Mouse (Mus musculus): Measurements from ENCODE around the gene Cog7. TPM values are rescaled to one million over a fixed set of nuclear protein-coding genes. Genes with fewer than 3 reads are reported as not detected.

The Cog7 gene
- polyA plus RNA-seq, 1 experiment from 2014 or later: 27.8 TPM

DNA sequence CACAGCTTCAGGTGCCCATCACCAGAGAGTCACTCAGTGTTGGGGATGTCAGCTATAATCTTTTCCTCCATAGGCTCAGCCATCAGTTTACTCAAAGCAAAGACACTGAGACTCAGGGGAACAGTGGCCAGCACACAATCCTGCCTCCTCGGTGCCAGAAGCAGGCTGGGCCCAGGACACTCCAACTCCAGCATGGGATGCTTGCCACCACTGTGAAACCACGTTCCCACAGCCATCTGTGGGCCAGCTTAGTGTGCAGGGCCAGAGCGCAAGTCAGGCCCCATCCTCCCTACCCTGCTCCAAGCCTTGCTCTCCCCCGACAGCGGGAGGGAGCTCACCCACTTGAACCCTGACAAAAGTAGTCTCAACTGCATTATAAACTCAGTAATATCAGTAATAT is 35.3 kb downstream of the Cog7 start:
- H3K9ac ChIP-seq (replicated peaks): no peak overlapping the region
- no peak overlapping the region for H3K27ac ChIP-seq (replicated peaks)
- 91% methylated on average over 5 of the region's 5 CpGs for WGBS
- H3K36me3 ChIP-seq: peaks cover 25% of the 10 kb centered on the region
- no peak overlapping the region for H3K4me2 ChIP-seq
- H3K4me1 ChIP-seq: no peaks in the 10 kb centered on the region
- H3K27me3 ChIP-seq (replicated peaks): no peaks in the 10 kb centered on the region
- ATAC-seq (ENCODE audit: low FRiP score): no peak
- no peak overlapping the region for H3K4me3 ChIP-seq (replicated peaks)
- no peaks in the 10 kb centered on the region for H3K9me3 ChIP-seq (replicated peaks)

DNA sequence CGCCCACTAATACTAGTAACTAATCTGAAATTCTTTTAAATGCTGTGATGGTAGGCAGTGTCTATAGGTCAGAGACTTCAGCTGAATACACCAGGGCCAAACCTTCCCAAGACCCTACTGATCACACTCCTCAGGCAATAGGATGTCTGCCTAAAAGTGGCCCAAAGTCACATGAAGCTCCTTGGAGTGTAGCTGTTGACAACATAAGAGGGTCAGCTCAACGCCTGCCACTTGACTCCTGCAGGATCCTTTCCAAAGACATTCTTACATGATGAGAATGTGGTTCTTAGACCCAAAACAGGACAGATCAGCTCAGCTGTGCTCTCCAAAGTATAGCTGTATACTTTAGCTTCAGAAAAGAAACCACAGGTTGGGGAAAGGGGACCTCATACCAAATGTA is 39.1 kb downstream of the Cog7 start:
- Histone ChIP-seq H3K4me3 (replicated peaks) (no peak overlapping the region), H3K27me3 (replicated peaks) (no peaks in the 10 kb centered on the region), H3K4me1 (0 out of 2 replicates have a peak, but pooled peaks cover under 1% of the 10 kb centered on the region), H3K9me3 (replicated peaks) (no peaks in the 10 kb centered on the region), H3K4me2 (no peak overlapping the region), H3K9ac (replicated peaks) (no peak overlapping the region), H3K36me3 (peaks cover 16% of the 10 kb centered on the region; the same call in 1 of the 2 replicates), H3K27ac (replicated peaks) (no peak overlapping the region)
- WGBS: 97% methylated on average over 2 of the region's 2 CpGs
- no peak for ATAC-seq (ENCODE audit: low FRiP score)

DNA sequence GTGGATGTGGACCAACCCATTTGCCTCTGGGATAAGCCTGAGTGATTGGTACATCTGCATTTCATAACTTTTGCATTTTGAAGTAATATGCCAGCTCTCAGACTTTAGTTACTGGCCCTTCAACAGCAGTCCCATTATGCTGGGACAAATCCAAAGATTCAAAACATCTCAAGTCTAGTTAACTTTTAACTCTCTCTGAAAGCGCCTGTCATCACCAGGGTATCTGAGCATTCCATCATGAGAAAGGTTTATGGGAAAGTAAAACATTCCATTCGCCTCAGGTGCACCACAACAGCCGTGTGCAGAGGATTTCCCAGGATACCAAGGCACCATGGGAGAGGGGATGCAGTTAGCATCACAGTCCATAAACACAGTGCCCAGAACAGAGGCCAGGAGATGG is 39.9 kb downstream of the Cog7 start:
- H3K4me3 ChIP-seq (replicated peaks): no peak overlapping the region

DNA sequence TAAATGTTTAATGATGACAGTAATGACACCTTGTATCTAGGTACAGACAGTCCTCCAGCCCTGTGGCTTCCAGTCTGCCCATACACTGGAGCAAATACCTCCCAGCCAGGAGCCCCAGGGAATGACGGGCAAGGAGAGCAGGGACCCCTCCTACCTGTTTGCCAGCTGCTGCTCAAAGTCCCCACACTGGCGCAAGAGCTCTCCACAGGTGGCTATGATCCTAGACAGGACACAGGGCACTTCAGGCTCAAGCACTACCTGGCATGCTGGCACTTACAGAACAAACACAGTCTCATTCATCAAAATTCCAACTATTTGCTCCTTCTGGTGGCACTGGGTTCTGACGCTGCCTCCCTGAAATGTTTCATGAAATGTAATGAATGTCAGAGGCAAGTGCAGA is 40.5 kb downstream of the Cog7 start:
- Histone ChIP-seq H3K27ac (replicated peaks) (no peak overlapping the region), H3K36me3 (peaks cover 16% of the 10 kb centered on the region; the same call in 1 of the 2 replicates), H3K4me2 (no peak overlapping the region), H3K4me3 (replicated peaks) (no peak overlapping the region), H3K4me1 (0 out of 2 replicates have a peak, but pooled peaks cover 2% of the 10 kb centered on the region), H3K27me3 (replicated peaks) (no peaks in the 10 kb centered on the region), H3K9me3 (replicated peaks) (no peaks in the 10 kb centered on the region), H3K9ac (replicated peaks) (no peak overlapping the region)
- ATAC-seq (ENCODE audit: low FRiP score): no peak
- 93% methylated on average over 3 of the region's 3 CpGs for WGBS

More for the DNA sequence above, 39.9 kb downstream of the Cog7 start:
- H3K4me2 ChIP-seq: no peak overlapping the region
- H3K36me3 ChIP-seq: peaks cover 16% of the 10 kb centered on the region; the same call in 1 of the 2 replicates
- WGBS: 93% methylated on average over 3 of the region's 3 CpGs
- no peak for ATAC-seq (ENCODE audit: low FRiP score)
- 0 out of 2 replicates have a peak, but pooled peaks cover 2% of the 10 kb centered on the region for H3K4me1 ChIP-seq
- no peaks in the 10 kb centered on the region for H3K9me3 ChIP-seq (replicated peaks)
- H3K27me3 ChIP-seq (replicated peaks): no peaks in the 10 kb centered on the region
- no peak overlapping the region for H3K27ac ChIP-seq (replicated peaks)
- no peak overlapping the region for H3K9ac ChIP-seq (replicated peaks)

DNA sequence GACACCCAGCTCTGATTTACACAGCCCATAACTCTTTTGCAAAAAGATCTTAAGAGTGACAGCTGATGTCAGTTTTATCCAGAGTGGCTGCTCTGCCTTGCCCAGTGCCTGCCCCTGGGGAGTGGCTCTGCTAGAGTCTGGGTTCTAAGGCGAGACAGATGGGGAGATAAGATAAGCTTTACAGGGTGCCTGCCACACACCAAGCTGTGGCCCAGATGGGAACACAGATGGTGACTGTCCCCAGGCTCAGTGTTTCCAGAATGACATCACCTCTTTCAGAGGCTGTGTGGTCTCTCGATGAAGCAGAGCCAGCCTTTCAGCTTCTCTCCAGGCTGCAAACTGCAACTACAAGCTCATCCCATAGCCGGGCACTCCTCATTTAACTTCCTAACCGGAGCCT is 41.8 kb downstream of the Cog7 start:
- Histone ChIP-seq H3K4me3 (replicated peaks) (no peak overlapping the region), H3K9ac (replicated peaks) (no peak overlapping the region), H3K36me3 (peaks cover 23% of the 10 kb centered on the region; the same call in 1 of the 2 replicates), H3K27ac (replicated peaks) (no peak overlapping the region), H3K27me3 (replicated peaks) (no peaks in the 10 kb centered on the region), H3K9me3 (replicated peaks) (no peaks in the 10 kb centered on the region), H3K4me1 (0 out of 2 replicates have a peak, but pooled peaks cover 7% of the 10 kb centered on the region), H3K4me2 (no peak overlapping the region)
- WGBS: 41% methylated on average over 4 of the region's 4 CpGs
- ATAC-seq (ENCODE audit: low FRiP score): no peak

DNA sequence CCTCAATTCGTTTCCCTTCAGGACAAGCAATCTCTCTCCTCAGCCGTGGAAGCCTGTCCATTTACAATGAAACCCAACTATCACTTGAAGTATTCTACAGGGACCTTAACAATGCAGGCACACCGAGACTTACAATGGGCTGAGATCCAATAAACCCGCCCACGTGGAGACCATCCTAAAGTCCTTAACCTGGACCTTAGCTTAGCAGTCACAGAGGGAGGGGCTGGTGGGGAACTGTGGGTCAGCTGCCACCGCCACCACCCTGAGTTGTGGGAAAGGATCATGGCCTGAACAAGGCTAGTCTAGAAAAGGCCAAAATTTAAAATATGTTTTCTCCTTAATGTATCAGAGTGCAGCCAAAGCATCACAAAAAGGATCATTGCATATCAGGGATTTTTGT is 42.3 kb downstream of the Cog7 start:
- Histone ChIP-seq H3K36me3 (peaks cover 23% of the 10 kb centered on the region; the same call in 1 of the 2 replicates), H3K4me1 (0 out of 2 replicates have a peak, but pooled peaks cover 7% of the 10 kb centered on the region), H3K4me3 (replicated peaks) (no peak overlapping the region), H3K27me3 (replicated peaks) (no peaks in the 10 kb centered on the region), H3K9me3 (replicated peaks) (no peaks in the 10 kb centered on the region), H3K9ac (replicated peaks) (no peak overlapping the region), H3K27ac (replicated peaks) (no peak overlapping the region), H3K4me2 (no peak overlapping the region)
- WGBS: 35% methylated on average over 6 of the region's 6 CpGs
- no peak for ATAC-seq (ENCODE audit: low FRiP score)

DNA sequence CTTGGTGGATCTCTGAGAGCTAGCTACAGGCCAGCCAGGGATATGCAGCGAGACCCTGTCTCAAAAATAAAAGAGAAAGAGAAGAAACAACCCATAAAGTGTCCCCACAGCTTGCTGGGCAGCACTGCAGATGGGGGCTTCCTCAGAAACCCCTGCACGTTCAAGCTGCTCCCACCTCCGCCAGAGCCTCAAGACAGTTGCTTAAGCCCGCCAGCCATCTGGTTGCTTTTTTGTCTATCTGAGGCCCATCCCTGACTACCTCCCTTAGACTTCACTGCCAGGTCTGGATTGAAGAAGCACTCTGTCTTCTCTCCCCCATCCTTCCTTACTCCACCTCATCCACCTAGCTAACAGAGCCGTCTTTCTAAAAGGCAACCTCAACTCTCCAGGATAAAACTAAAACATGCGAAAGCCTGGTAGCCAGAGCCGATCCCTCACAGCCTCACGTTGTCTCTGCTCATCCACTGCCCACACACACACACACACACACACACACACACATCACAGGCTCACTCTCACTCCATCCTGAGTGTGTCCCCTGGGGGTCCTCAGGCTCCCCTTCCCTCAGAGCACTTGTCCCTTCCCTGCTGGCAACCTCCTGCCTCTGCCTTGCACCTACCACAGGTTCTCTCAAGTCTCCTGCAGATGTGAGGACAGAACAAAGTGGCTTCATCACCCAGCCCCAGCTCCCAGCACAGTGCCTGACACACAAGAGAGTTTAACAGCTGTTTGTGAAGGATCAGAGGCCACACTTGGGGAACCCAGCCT is 43.2 kb downstream of the Cog7 start:
- H3K9ac ChIP-seq (replicated peaks): no peak overlapping the region
- H3K4me1 ChIP-seq: 0 out of 2 replicates have a peak, but pooled peaks cover 7% of the 10 kb centered on the region
- peaks cover 23% of the 10 kb centered on the region; the same call in 1 of the 2 replicates for H3K36me3 ChIP-seq
- no peak overlapping the region for H3K4me2 ChIP-seq
- no peaks in the 10 kb centered on the region for H3K9me3 ChIP-seq (replicated peaks)
- WGBS: 80% methylated on average over 8 of the region's 8 CpGs
- H3K27ac ChIP-seq (replicated peaks): no peak overlapping the region
- no peaks in the 10 kb centered on the region for H3K27me3 ChIP-seq (replicated peaks)
- no peak overlapping the region for H3K4me3 ChIP-seq (replicated peaks)
- no peak for ATAC-seq (ENCODE audit: low FRiP score)

DNA sequence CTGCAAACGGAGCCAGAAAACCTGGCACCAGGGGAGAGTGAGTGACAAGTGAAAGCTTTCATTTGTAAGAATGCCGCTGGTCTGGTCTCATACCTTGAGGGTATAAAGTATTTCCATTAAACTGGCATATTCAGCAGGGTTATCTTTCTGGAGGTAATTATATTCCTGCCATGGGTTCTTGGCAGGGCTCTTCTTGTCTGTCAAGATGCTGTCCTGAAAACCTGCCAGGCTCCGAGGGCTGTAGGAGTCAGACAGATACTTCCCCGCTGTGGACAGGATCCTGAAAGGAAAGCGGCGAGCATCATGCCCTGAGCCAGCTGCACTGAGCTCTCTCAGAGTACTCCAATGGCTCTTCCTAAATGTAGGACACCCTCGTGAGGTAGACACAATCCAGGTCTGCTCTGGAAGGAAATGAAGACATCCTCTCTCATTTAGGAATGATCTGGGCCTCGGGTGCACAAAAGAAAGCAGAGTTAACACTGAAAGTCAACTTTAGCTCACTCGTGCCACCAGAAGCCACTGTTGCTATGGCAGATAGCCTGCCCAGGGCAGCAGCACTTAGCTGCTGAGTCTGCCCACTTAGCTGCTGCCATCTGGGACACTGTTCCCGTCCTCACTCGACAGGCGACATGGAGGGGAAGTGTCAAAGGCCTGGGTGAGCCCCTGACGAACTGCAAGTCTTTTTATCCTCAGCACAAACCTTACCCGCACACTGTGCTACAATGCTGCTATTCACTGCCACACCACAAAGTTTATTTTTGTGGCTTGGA is 44.5 kb downstream of the Cog7 start:
- Histone ChIP-seq H3K9ac (replicated peaks) (no peak overlapping the region), H3K36me3 (peaks cover 14% of the 10 kb centered on the region; the same call in 1 of the 2 replicates), H3K9me3 (replicated peaks) (no peaks in the 10 kb centered on the region), H3K4me1 (0 out of 2 replicates have a peak, but pooled peaks cover 7% of the 10 kb centered on the region), H3K4me2 (no peak overlapping the region), H3K27me3 (replicated peaks) (no peaks in the 10 kb centered on the region), H3K4me3 (replicated peaks) (no peak overlapping the region), H3K27ac (replicated peaks) (no peak overlapping the region)
- 67% methylated on average over 14 of the region's 14 CpGs for WGBS
- no peak for ATAC-seq (ENCODE audit: low FRiP score)

DNA sequence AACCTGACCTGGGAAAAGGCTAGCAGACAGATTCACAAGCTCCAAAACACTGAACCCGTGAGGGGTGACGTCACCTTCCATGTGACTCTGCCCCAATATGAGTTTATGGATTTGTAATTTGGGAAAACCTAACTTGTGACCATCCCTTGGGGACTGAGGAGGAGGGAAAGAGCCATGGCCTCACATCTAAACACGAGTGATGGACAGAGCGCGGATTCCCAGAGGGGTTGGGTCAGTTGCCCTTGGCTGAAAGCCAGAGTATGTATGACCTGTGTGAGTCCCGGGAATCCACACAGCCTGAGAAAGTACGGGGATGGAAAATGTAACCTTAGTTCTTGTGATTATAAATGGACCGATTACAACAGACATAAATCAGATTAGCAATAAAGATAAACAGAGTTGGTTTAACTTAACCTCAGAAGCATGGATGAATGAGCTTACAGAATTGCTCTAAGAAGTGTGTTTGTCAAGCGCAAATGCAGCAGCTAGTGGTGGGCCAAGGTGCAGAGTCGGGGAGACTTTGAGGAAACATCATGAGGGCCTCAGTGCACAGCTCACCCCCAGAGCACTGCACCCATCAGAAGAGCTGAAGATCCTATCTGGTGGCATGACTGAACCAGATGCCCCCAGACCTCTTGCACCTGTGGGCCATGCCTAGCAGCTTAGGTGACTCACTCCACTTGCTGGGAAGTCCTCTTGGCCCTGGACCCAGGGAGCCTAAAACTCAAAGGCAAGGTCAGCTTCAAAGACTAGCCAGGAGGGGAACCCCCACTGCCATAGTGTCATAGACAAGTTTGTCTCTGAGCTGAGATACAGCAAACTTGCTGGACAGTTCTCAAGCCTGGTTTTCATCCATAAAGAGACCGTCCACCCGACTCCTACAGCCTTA is 45.4 kb downstream of the Cog7 start:
- Histone ChIP-seq H3K9me3 (replicated peaks) (no peaks in the 10 kb centered on the region), H3K4me2 (no peak overlapping the region), H3K9ac (replicated peaks) (no peak overlapping the region), H3K36me3 (peaks cover 9% of the 10 kb centered on the region; the same call in 1 of the 2 replicates), H3K27ac (replicated peaks) (no peak overlapping the region), H3K4me1 (0 out of 2 replicates have a peak, but pooled peaks cover 7% of the 10 kb centered on the region), H3K4me3 (replicated peaks) (no peak overlapping the region), H3K27me3 (replicated peaks) (no peaks in the 10 kb centered on the region)
- ATAC-seq (ENCODE audit: low FRiP score): no peak
- WGBS: 82% methylated on average over 12 of the region's 12 CpGs

DNA sequence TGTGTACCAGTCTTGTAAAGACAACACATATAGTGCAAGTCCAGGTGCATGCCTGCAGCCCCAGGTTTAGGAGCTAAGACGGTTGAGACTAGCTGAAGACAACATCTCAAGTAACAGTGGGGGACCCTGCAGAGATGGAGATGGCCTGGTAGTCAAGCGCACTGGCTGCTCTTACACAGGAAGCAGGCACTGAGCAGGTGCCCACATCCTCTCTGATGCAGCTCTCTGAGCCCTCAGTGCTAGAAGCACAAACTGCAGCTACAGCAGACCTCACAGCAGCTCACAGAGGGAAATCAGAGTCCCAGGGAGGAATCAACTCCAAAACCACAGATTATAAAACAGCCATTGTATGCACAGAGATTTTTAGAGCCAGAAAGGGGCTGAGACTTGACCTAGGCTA is 47.2 kb downstream of the Cog7 start:
- WGBS: 89% methylated on average over 2 of the region's 2 CpGs
- Histone ChIP-seq H3K36me3 (peaks cover 16% of the 10 kb centered on the region), H3K4me3 (replicated peaks) (no peak overlapping the region), H3K9me3 (replicated peaks) (no peaks in the 10 kb centered on the region), H3K9ac (replicated peaks) (no peak overlapping the region), H3K27ac (replicated peaks) (no peak overlapping the region), H3K27me3 (replicated peaks) (no peaks in the 10 kb centered on the region), H3K4me1 (0 out of 2 replicates have a peak, but pooled peaks cover 7% of the 10 kb centered on the region), H3K4me2 (no peak overlapping the region)
- ATAC-seq (ENCODE audit: low FRiP score): no peak

DNA sequence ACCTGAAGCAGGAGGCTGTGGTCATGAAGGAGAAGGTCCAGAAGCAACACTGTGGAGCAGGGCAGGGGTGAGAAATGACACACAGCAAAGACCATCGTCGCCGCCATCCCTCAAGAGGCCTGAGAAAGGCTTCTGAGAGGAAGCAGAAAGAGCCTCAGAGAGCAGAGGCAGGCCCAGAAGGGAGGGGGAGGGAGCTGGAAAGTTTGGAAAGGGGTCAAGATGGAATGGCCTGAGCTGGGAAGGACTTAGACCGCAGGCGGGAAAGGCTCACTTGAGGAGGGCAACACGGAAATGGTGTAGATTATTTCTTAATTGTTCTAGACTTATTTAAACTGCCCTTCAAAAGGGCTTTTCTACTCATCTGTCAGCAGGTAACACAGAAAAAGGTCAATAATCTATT is 47.8 kb downstream of the Cog7 start:
- no peak for ATAC-seq (ENCODE audit: low FRiP score)
- WGBS: 88% methylated on average over 6 of the region's 6 CpGs
- Histone ChIP-seq H3K4me3 (replicated peaks) (no peak overlapping the region), H3K4me1 (0 out of 2 replicates have a peak, but pooled peaks cover 7% of the 10 kb centered on the region), H3K36me3 (peaks cover 18% of the 10 kb centered on the region), H3K27me3 (replicated peaks) (no peaks in the 10 kb centered on the region), H3K27ac (replicated peaks) (no peak overlapping the region), H3K9ac (replicated peaks) (no peak overlapping the region), H3K4me2 (no peak overlapping the region), H3K9me3 (replicated peaks) (no peaks in the 10 kb centered on the region)
